Mouse (Mus musculus) hindbrain, embryonic 13.5 days (tissue): ENCODE measurements at regions not wholly inside any gene's neighbourhood (a gene's known extent, or its start where the extent isn't known, plus 50 kb on each side); places are given as distances from the start of the nearest gene placed in this dataset.

ENCODE experiments used
- ATAC-seq: fragments of 200-750 bp; cut with Nextera tagmentation; 2 replicates; pipeline ENCODE4 v1.8.0; 2017; ENCODE audit warnings: moderate TSS enrichment; ENCODE audit not compliant: low FRiP score
- H3K27ac ChIP-seq: fragments of 300-500 bp; sonication (generic); 2 replicates; pipeline ENCODE4 v1.5.1; 2015; ENCODE audit warnings: inconsistent platforms, mild to moderate bottlenecking, moderate library complexity
- H3K27me3 ChIP-seq: fragments of 300-500 bp; sonication (generic); 2 replicates; pipeline ENCODE4 v1.6.1; 2015; ENCODE audit warnings: mild to moderate bottlenecking, inconsistent platforms
- H3K36me3 ChIP-seq: fragments of 300-500 bp; sonication (generic); 2 replicates; pipeline ENCODE4 v1.6.1; 2015; ENCODE audit warnings: mild to moderate bottlenecking, inconsistent platforms
- H3K4me1 ChIP-seq: fragments of 300-500 bp; sonication (generic); replicated peaks from 2 replicates; pipeline ENCODE4 v1.6.1; 2015; ENCODE audit warnings: inconsistent platforms
- H3K4me2 ChIP-seq: fragments of 300-500 bp; sonication (generic); 2 replicates; pipeline ENCODE4 v1.6.1; 2015; ENCODE audit warnings: inconsistent platforms, mild to moderate bottlenecking, moderate library complexity
- H3K4me3 ChIP-seq: fragments of 300-500 bp; sonication (generic); 2 replicates; pipeline ENCODE4 v1.5.1; 2015; ENCODE audit warnings: mild to moderate bottlenecking, inconsistent platforms
- H3K9ac ChIP-seq: fragments of 300-500 bp; sonication (generic); 2 replicates; pipeline ENCODE4 v1.6.1; 2015; ENCODE audit warnings: mild to moderate bottlenecking, inconsistent platforms
- H3K9me3 ChIP-seq: fragments of 300-500 bp; sonication (generic); 2 replicates; pipeline ENCODE4 v1.6.1; 2016; ENCODE audit warnings: inconsistent platforms
- WGBS: fragments of 180-500 bp; shearing (Covaris S2); methylation state at CpG from one replicate; pipeline ENCODE4 v1.1.7; 2015; 5-methylcytosine and 5-hydroxymethylcytosine counted together

GRCm38 (mm10) chr13:63726035-63726434 is 89.0 kb upstream of the Ercc6l2 start:
- Histone ChIP-seq H3K27me3 (0 out of 2 replicates have a peak, but pooled peaks cover 5% of the 10 kb centered on the region), H3K4me2 (no peak overlapping the region), H3K36me3 (no peaks in the 10 kb centered on the region), H3K27ac (no peak overlapping the region), H3K9ac (no peak overlapping the region), H3K4me3 (no peak overlapping the region), H3K4me1 (peaks cover 11% of the 10 kb centered on the region), H3K9me3 (no peaks in the 10 kb centered on the region)
- 11% methylated on average over 2 of the region's 2 CpGs for WGBS
- ATAC-seq = no peak

GRCm38 (mm10) chr13:63726509-63726908 is 88.5 kb upstream of the Ercc6l2 start:
- no peak for ATAC-seq
- WGBS = 89% methylated on average over 6 of the region's 6 CpGs

GRCm38 (mm10) chr13:63735739-63736138 is 79.3 kb upstream of the Ercc6l2 start:
- H3K4me2 ChIP-seq = no peak overlapping the region
- ATAC-seq = no peak
- H3K4me1 ChIP-seq = no peaks in the 10 kb centered on the region
- 0 out of 2 replicates have a peak, but pooled peaks cover 3% of the 10 kb centered on the region for H3K9me3 ChIP-seq
- no peaks in the 10 kb centered on the region for H3K27me3 ChIP-seq
- no peak overlapping the region for H3K27ac ChIP-seq
- 79% methylated on average over 5 of the region's 5 CpGs for WGBS
- H3K4me3 ChIP-seq = no peak overlapping the region
- no peaks in the 10 kb centered on the region for H3K36me3 ChIP-seq
- H3K9ac ChIP-seq = no peak overlapping the region

More at GRCm38 (mm10) chr13:63726509-63726908, 88.5 kb upstream of the Ercc6l2 start:
- Histone ChIP-seq H3K27ac (no peak overlapping the region), H3K36me3 (no peaks in the 10 kb centered on the region), H3K9me3 (no peaks in the 10 kb centered on the region), H3K4me1 (peaks cover 11% of the 10 kb centered on the region), H3K4me3 (no peak overlapping the region), H3K9ac (no peak overlapping the region), H3K27me3 (0 out of 2 replicates have a peak, but pooled peaks cover 5% of the 10 kb centered on the region), H3K4me2 (no peak overlapping the region)

GRCm38 (mm10) chr13:63741879-63742278 is 73.2 kb upstream of the Ercc6l2 start:
- Histone ChIP-seq H3K4me3 (no peak overlapping the region), H3K27ac (no peak overlapping the region), H3K36me3 (no peaks in the 10 kb centered on the region), H3K4me1 (no peaks in the 10 kb centered on the region), H3K9ac (no peak overlapping the region), H3K27me3 (no peaks in the 10 kb centered on the region), H3K9me3 (0 out of 2 replicates have a peak, but pooled peaks cover under 1% of the 10 kb centered on the region), H3K4me2 (no peak overlapping the region)
- ATAC-seq = no peak
- 47% methylated on average over 2 of the region's 2 CpGs for WGBS

DNA sequence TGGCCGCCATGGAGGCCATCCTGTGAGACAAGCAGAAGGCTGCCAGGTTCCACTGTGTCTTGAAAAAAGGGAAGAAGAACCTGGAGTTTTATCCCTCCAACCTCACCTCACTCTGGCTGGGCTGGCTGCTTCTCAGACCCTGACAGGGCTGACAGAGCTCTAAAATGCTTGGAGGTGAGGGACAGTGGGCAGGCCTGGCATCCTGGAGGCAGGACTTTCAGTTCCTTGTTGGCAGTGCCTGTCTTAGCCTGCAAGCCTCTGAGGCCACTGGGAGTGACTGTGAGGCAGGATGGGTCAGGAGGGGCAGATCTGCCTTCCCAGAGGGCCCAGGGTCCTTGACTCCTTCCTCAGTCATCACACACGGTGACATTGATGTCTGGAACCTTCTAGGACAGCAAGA is 66.3 kb upstream of the Ercc6l2 start:
- H3K27me3 ChIP-seq = no peaks in the 10 kb centered on the region
- no peaks in the 10 kb centered on the region for H3K4me1 ChIP-seq
- H3K4me2 ChIP-seq = no peak overlapping the region
- 91% methylated on average over 2 of the region's 2 CpGs for WGBS
- no peaks in the 10 kb centered on the region for H3K36me3 ChIP-seq
- no peak for ATAC-seq
- H3K27ac ChIP-seq = no peak overlapping the region
- no peak overlapping the region for H3K9ac ChIP-seq
- no peaks in the 10 kb centered on the region for H3K9me3 ChIP-seq
- H3K4me3 ChIP-seq = no peak overlapping the region

DNA sequence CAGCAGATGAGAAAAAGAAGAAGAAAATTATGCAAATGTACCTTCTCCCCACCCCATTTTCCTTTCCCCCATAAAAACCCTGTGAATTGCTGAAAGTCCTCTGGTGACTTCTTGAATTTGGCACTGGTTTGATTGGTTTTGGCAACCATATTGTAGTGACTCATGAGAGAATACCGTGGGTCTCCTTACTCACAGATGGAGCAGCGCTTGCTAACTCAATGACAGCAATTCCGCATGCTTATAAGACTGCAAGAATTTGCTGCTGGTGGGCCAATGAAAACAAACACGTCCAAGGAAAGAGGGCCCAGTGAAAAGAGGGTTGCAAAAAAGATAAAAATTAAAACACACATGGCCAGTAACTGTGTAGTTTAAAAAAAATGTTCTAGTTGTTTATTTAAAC is 65.0 kb upstream of the Ercc6l2 start:
- Histone ChIP-seq H3K4me3 (no peak overlapping the region), H3K27ac (no peak overlapping the region), H3K4me2 (no peak overlapping the region), H3K4me1 (no peaks in the 10 kb centered on the region), H3K36me3 (no peaks in the 10 kb centered on the region), H3K27me3 (no peaks in the 10 kb centered on the region), H3K9ac (no peak overlapping the region), H3K9me3 (no peaks in the 10 kb centered on the region)
- no peak for ATAC-seq
- WGBS = 84% methylated on average over 4 of the region's 4 CpGs

DNA sequence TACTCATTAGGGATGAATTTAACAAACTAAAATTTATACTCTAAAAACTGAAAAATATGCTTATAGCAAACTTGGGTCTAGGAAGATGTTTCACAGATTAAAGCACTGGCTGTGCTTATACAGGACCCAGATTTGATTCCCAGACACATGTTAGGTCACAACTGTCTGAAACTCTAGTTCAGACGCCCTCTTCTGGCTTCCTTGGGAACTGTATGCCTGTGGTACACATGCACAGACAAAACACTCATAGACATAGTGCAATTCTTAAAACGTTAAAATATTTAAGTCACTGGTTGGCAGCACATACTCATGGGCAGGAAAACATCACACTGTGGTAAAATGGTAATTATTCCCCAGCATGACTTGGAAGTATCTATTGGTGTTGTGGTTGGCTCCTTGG is 63.8 kb upstream of the Ercc6l2 start:
- Histone ChIP-seq H3K4me2 (no peak overlapping the region), H3K27me3 (no peaks in the 10 kb centered on the region), H3K4me3 (no peak overlapping the region), H3K9me3 (no peaks in the 10 kb centered on the region), H3K27ac (no peak overlapping the region), H3K36me3 (no peaks in the 10 kb centered on the region), H3K9ac (no peak overlapping the region), H3K4me1 (no peaks in the 10 kb centered on the region)
- no peak for ATAC-seq
- WGBS = 66% methylated on average over 2 of the region's 2 CpGs

GRCm38 (mm10) chr13:63757061-63757460 is 58.0 kb upstream of the Ercc6l2 start:
- no peak for ATAC-seq
- no peaks in the 10 kb centered on the region for H3K27me3 ChIP-seq
- H3K4me3 ChIP-seq = no peak overlapping the region
- no peaks in the 10 kb centered on the region; the same call in 1 of the 2 replicates for H3K9me3 ChIP-seq
- WGBS = 78% methylated on average over 5 of the region's 5 CpGs
- no peaks in the 10 kb centered on the region for H3K4me1 ChIP-seq
- H3K9ac ChIP-seq = no peak overlapping the region
- no peaks in the 10 kb centered on the region for H3K36me3 ChIP-seq
- no peak overlapping the region for H3K27ac ChIP-seq
- no peak overlapping the region for H3K4me2 ChIP-seq

- Histone ChIP-seq H3K36me3 (no peaks in the 10 kb centered on the region), H3K4me2 (no peak overlapping the region), H3K4me3 (no peak overlapping the region), H3K9me3 (no peaks in the 10 kb centered on the region; the same call in 1 of the 2 replicates), H3K4me1 (no peaks in the 10 kb centered on the region), H3K27ac (no peak overlapping the region), H3K27me3 (no peaks in the 10 kb centered on the region), H3K9ac (no peak overlapping the region)
- no peak for ATAC-seq
These were observed 53.5 kb upstream of the Ercc6l2 start for GRCm38 (mm10) chr13:63761542-63761941.
